Mouse (Mus musculus): ENCODE data around the gene Pou2f2.

Gene Pou2f2

GRCm38 (mm10) chr7:25179606-25180161 is at the start of gene Pou2f2:
Gene Pou2f2 (minus strand): TSS chr7:25179726.
- DNase-seq (ENCODE audit: low spot score in 2 of 2): peak; percentile 89

GRCm38 (mm10) chr7:25227523-25228300 is 48.2 kb upstream of the Pou2f2 start:
- DNase-seq (ENCODE audit: low spot score in 2 of 2): no peak

GRCm38 (mm10) chr7:25222275-25222967 is 42.9 kb upstream of the Pou2f2 start:
- no peak for DNase-seq (ENCODE audit: low spot score in 2 of 2)

GRCm38 (mm10) chr7:25221102-25221883 is 41.8 kb upstream of the Pou2f2 start, which contains the start of gene Zfp526:
Gene Zfp526 (plus strand): TSS chr7:25221425.
- peak; percentile 97 to 98 for DNase-seq (ENCODE audit: low spot score in 2 of 2)

GRCm38 (mm10) chr7:25220457-25221101 is 41.1 kb upstream of the Pou2f2 start, which contains the start of gene Dedd2:
Gene Dedd2 (minus strand): TSS chr7:25220615.
- DNase-seq (ENCODE audit: low spot score in 2 of 2): no peak

GRCm38 (mm10) chr7:25219756-25220456 is 40.4 kb upstream of the Pou2f2 start:
- DNase-seq (ENCODE audit: low spot score in 2 of 2): peak; percentile 88 to 91

- peak in 1 of 2 experiments; percentile 37 for DNase-seq (ENCODE audit: low spot score in 2 of 2)
Observed at GRCm38 (mm10) chr7:25219416-25219750, 39.9 kb upstream of the Pou2f2 start.

GRCm38 (mm10) chr7:25218705-25219415 is 39.3 kb upstream of the Pou2f2 start:
- peak in 1 of 2 experiments; percentile 45 for DNase-seq (ENCODE audit: low spot score in 2 of 2)

- DNase-seq (ENCODE audit: low spot score in 2 of 2): no peak
Observed at GRCm38 (mm10) chr7:25217653-25218395, 38.3 kb upstream of the Pou2f2 start.

GRCm38 (mm10) chr7:25214172-25214571 is 34.6 kb upstream of the Pou2f2 start:
- DNase-seq (ENCODE audit: low spot score in 2 of 2): no peak

GRCm38 (mm10) chr7:25213099-25213498 is 33.6 kb upstream of the Pou2f2 start:
- no peak for DNase-seq (ENCODE audit: low spot score in 2 of 2)

GRCm38 (mm10) chr7:25210482-25210881 is 31.0 kb upstream of the Pou2f2 start:
- no peak for DNase-seq (ENCODE audit: low spot score in 2 of 2)

- DNase-seq (ENCODE audit: low spot score in 2 of 2): no peak
Observed at GRCm38 (mm10) chr7:25209161-25209622, 29.7 kb upstream of the Pou2f2 start.

- no peak for DNase-seq (ENCODE audit: low spot score in 2 of 2)
Observed at GRCm38 (mm10) chr7:25206094-25206830, 26.7 kb upstream of the Pou2f2 start.

- DNase-seq (ENCODE audit: low spot score in 2 of 2): no peak
Observed at GRCm38 (mm10) chr7:25205355-25206093, 26.0 kb upstream of the Pou2f2 start.

GRCm38 (mm10) chr7:25203624-25204023 is 24.1 kb upstream of the Pou2f2 start:
- no peak for DNase-seq (ENCODE audit: low spot score in 2 of 2)

GRCm38 (mm10) chr7:25197384-25198018 is 18.0 kb upstream of the Pou2f2 start:
- no peak for DNase-seq (ENCODE audit: low spot score in 2 of 2)
